Mouse (Mus musculus) urinary bladder, postnatal 4 days (tissue): Measurements from ENCODE around the gene Cmbl.

Source experiments
- DNase-seq, 2 experiments: peaks; one replicate each; pipeline ENCODE4 v3.0.0; 2021 to 2022; ENCODE audit warnings: low spot score in 2 of 2

The Cmbl gene

GRCm38 (mm10) chr15:31583304-31584085, 18.3 kb downstream of the Cmbl start:
- no peak for DNase-seq

- no peak for DNase-seq
These were observed 20.0 kb downstream of the Cmbl start for GRCm38 (mm10) chr15:31585238-31585637.

GRCm38 (mm10) chr15:31586088-31586487, 20.9 kb downstream of the Cmbl start:
- DNase-seq, result no peak

- DNase-seq, result peak; percentile 72 to 86
These were observed 21.3 kb downstream of the Cmbl start for GRCm38 (mm10) chr15:31586519-31586918.

- no peak for DNase-seq
These were observed 22.6 kb downstream of the Cmbl start for GRCm38 (mm10) chr15:31587789-31588188.

- no peak for DNase-seq
These were observed 23.9 kb downstream of the Cmbl start for GRCm38 (mm10) chr15:31588989-31589640.

GRCm38 (mm10) chr15:31590176-31590575, 25.0 kb downstream of the Cmbl start:
- DNase-seq, result no peak

- no peak for DNase-seq
These were observed 27.3 kb downstream of the Cmbl start for GRCm38 (mm10) chr15:31592531-31592930.

GRCm38 (mm10) chr15:31594260-31594659, 29.1 kb downstream of the Cmbl start:
- DNase-seq, result no peak

- no peak for DNase-seq
These were observed 30.5 kb downstream of the Cmbl start for GRCm38 (mm10) chr15:31595651-31596050.

- no peak for DNase-seq
These were observed 34.6 kb downstream of the Cmbl start for GRCm38 (mm10) chr15:31599834-31600233.

GRCm38 (mm10) chr15:31601279-31601645, 36.1 kb downstream of the Cmbl start:
- no peak for DNase-seq

- DNase-seq, result peak; percentile 97 to 98
These were observed 36.6 kb downstream of the Cmbl start, which contains the start of the genes Cct5 and Fam173b for GRCm38 (mm10) chr15:31601646-31602374. Gene Cct5 (minus strand): TSS chr15:31601804. Gene Fam173b (plus strand): TSS chr15:31601852.

- DNase-seq, result no peak
These were observed 37.2 kb downstream of the Cmbl start for GRCm38 (mm10) chr15:31602426-31602825.

- no peak for DNase-seq
These were observed 37.9 kb downstream of the Cmbl start for GRCm38 (mm10) chr15:31603113-31603512.

GRCm38 (mm10) chr15:31606821-31607220, 41.6 kb downstream of the Cmbl start:
- no peak for DNase-seq

- no peak for DNase-seq
These were observed 45.8 kb downstream of the Cmbl start for GRCm38 (mm10) chr15:31611027-31611426.

GRCm38 (mm10) chr15:31611976-31612375, 46.8 kb downstream of the Cmbl start:
- DNase-seq, result no peak

- DNase-seq, result no peak
These were observed 48.8 kb downstream of the Cmbl start for GRCm38 (mm10) chr15:31613826-31614453.

- no peak for DNase-seq
These were observed 49.5 kb downstream of the Cmbl start for GRCm38 (mm10) chr15:31614666-31615065.

GRCm38 (mm10) chr15:31617261-31617660, 52.1 kb downstream of the Cmbl start:
- DNase-seq, result no peak

- no peak for DNase-seq
These were observed 54.3 kb downstream of the Cmbl start for GRCm38 (mm10) chr15:31619521-31619920.
